Mouse (Mus musculus) heart, adult 9 months (tissue): ENCODE results near the gene Ifi27.
"Not testable (repeated sequence)": the region's sequence is repeated elsewhere in the genome, so short reads cannot be mapped to it uniquely, and the experiment has no call there.

Experiments
- DNase-seq, 2 experiments: peaks; one replicate each; pipeline ENCODE4 v3.0.0; 2022; ENCODE audit warnings: low spot score in 2 of 2

Gene Ifi27

DNA sequence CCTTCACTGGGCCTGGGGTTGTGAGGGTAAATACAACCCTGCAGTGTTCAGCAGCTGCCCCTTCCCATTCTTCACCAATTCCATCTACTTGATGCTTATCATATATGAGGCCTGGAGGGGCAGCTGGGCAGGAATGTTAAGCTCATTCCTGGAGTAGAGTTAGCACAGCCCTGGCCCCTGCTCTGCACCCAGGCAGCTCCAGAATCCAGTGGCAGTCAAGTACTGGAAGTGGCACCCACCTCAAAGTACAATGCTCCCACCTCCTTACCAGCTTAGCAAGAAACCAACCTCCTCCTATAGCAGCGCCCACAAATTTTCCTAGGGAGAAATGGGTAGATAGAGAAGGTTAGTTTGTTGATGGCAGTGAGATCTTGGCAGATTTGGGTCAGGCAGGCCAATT lies 22.7 kb downstream of the Ifi27 start:
- not testable (repeated sequence) for DNase-seq

DNA sequence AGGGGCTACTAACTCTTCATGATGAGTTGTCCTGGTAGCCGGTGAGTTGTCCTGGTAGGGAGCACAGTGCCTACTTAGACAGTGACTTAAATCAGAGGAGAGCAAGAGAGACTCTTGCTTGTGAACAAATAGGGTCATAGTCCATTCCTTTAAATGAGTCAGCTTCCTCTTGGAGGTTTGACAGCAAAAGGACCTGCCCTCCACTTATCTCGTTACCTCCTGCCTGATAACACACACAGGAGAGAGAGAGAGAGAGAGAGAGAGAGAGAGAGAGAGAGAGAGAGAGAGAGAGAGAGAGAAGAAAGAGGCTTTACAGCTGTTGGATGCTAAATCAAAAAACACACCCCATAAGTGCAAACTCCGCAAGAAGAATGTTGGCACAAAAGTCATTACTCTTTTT lies 23.1 kb downstream of the Ifi27 start, which contains the start of gene Ifi27l2b:
Gene Ifi27l2b (minus strand): TSS at position 84 of the 400 bp plus-strand sequence.
- DNase-seq = no peak

DNA sequence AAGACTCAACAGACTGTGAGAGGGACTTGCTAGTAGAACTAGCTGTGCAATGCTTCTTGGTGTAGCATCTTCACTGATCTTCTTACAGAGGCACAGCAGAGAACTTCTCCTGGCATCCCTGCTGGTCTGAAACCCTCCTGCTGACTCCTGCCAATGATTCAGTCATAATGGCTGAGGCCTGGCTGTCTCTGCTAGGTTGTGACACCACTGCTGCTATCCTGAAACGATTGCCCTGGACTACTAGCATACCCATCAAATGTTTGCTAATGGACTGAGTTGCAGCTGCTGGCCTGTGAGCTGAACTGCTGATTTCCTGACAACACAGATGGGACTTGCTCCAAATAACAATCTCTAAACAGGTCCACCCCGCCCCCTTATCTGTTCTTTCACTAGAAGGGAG lies 40.5 kb downstream of the Ifi27 start:
- no peak for DNase-seq

DNA sequence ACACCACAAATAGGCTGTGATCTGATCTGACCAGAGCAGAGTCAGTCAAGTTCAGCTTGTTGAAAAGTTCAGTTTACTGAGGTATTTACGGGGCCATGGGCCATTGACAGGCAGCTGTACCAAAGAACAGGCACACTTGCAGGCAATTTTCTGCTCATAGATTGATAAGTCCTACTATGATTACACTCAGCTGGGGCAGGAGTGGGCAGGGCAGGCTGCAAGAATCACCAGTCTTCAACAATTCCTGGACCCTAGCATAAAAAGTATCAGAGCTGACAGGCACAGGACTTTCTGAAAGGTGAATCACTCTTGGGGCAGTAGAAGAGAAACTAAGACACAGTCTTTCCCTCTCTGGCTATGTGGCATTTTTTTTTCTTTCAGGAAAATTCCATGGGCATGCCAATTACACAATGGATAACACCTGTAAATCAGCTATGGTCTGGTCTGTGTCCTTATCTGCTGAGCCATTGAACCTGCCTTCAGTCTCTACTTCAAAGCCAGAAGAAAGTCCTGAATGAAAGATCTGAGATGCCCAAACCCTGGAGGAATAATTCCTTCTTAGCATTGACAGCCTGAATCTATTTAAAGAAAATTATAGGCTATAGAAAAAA lies 42.9 kb downstream of the Ifi27 start:
- DNase-seq = no peak

DNA sequence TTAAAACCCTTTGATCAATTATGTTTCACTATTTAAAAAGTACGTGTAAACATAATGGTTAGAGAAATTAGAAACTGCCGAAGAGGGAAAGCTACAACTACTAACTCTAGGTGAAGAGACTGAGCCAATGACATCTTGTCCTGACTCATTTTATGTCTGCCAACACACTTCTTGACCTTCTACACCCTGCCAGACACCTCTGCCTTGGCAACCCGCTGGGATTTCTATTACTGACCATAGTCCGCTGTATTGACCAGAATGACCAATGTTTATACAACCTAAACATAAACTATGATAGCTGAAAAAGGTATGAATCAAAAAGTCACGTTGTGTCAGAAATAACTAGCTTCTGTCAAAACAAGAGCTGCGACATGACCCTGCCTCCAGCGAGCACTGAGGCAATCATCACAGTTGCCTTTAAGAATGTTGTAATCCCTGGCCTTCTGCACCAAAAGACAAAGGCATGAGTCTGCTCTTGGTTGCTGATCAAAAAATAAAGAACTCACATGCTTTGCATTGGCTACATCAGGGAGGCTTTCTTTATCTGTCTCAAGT lies 43.5 kb downstream of the Ifi27 start:
- DNase-seq = no peak

DNA sequence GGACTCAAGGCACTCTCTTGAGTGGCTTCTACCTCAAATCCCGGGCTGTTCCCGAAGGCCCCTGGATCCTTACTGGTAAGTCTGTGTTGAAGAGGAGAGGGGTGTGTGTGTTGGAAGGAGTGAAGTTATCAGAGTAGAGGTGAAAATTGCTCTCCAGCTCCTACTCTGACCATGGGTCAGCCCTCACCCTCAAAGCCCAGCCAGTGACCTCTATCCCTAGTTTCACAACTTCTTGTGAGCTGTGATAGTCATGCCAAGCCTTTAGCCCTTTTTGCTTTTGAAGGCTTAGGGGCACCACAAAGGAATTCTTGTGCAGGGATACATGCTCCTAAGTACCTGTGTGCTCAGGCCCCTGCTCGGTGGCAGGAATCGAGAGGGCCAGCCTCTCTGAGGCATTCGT lies 47.7 kb downstream of the Ifi27 start:
- DNase-seq = no peak

DNA sequence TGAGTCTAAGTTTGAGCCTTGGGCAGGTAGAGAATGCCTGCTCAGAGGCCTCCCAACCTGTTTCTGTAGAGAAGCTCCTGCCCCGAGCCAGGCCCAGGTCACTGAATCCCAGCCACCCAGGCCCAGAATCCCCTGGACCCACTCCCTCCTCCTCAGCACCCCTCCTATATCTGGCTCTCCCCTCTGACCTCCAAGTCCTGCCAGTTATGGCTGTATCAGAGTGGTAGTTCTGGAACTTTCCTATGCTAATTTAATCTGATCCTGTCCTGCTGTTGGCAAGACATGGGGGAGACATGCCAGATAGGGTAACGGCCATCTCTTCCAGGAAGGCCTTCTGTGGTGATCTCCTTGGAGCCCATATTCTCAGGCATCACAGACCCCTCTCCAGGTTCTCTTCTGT lies 48.8 kb downstream of the Ifi27 start:
- no peak for DNase-seq

DNA sequence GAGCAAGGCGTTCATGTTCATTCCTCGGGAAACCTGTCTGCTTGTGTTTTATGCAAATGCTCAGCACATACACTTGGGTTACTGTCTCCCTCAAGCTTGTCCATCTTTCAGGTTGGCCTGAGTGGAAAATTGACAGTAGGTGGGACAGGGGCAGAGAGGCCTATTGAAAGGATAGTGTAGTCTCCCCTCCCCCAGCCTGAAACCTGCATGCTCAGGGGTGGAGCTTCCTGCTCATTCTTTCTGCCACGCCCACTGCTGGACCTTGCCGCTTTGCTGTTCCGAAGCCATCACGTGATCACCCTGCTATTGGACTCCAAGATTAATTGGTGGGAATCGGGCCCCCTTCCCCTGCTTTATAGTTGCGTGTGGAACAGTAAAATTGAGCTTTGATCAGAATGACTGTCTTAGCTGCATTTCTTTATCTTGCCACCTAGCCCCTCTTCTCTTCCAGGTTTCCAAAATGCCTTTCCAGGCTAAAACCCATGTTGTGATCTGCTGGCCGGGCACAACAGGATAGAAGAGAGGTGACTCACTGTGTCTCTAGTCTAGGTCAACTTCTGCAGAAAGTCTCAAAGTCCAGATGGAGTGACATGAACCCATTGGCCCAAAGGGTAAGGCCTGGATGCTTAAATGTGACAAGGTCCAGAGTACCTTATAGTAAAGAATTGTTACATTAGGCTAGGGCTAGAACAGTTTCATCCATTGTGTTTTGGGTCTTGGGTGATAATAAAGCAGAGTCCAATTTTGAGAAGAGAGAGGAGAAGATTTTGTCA lies 50.4 kb downstream of the Ifi27 start:
- not testable (repeated sequence) for DNase-seq

DNA sequence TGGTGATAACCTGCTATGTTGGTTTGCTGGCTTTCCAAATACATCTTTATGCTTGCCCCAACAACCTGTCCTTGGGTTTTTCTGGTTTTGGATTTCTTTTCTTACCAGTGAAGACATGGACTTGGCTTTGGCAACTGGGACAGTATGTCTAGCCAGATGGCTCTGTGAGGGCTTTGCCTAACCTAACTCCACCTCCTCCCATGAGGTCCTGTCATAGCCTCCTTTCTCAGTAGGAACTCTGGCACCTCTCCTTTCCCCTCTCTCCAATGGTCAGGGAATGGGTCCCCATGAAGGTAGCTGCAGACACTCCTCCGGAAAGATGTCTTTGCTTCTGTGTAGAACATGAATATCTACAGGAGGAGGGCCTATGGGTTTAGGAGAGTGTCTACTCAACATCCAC lies 52.7 kb downstream of the Ifi27 start:
- peak; percentile 48 to 62 for DNase-seq

DNA sequence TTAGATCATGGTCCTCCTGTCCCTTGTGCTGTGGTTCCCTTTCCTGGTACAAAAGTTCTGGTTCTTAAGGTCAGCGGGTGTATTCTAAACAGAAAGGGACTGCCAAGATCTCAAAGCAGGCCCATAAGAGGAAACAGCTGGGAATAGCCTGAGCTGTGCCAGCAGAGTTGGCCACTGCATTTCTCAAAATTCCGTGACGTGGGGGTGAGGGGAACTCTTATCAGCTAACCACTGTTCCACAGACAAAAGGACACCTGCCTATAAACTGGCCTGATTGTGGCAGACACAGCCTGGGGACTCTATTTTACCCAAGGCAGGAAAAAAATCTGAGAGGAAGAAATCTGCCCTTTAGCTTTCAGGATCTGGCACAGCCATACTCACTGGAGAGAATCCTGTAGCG lies 53.3 kb downstream of the Ifi27 start:
- peak; percentile 72 to 80 for DNase-seq

DNA sequence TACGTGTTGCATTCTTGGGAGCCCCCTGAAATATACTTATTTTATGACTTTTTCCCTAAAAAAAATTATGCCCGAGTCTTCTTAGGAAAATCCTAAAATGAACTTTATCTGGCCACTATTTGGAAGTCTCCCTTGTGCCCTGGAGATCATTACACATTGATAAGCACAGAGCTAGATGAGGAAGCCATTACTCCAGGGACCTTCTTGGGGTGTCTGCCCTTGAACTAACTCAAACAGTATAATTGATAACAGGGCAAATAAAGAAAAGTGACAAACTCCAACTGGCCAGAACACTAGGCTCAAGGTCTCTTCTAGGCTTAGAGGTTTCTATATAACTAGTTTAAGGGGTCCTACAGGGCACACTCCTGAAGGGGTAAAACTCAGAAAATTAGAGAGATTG lies 53.7 kb downstream of the Ifi27 start:
- DNase-seq = no peak
